Mouse (Mus musculus) gastrocnemius, postnatal 4 days (tissue): ENCODE results near the gene Tbc1d10b. TPM values are rescaled to one million over a fixed set of nuclear protein-coding genes. Genes with fewer than 3 reads are reported as not detected.
A peak's percentile ranks its signal among the peaks of the same experiment; 100 is the strongest.

Experiments
- DNase-seq, 2 experiments: peaks; one replicate each; pipeline ENCODE4 v3.0.0; 2021 to 2022; ENCODE audit warnings: low spot score in 2 of 2, mixed read lengths in 2 of 2
- total RNA-seq, 2 experiments: library from RNA; stranded (reverse); gene quantifications; 2 replicates each; pipeline ENCODE4 v1.2.3; 2021

Tbc1d10b gene
- total RNA-seq, 2 experiments from 2014 or later, result 48.0 to 51.7 TPM

GRCm38 (mm10) chr7:127225147-127225995 is 17.1 kb upstream of the Tbc1d10b start:
- no peak for DNase-seq

GRCm38 (mm10) chr7:127224616-127225015 is 16.3 kb upstream of the Tbc1d10b start:
- DNase-seq, result no peak

DNA sequence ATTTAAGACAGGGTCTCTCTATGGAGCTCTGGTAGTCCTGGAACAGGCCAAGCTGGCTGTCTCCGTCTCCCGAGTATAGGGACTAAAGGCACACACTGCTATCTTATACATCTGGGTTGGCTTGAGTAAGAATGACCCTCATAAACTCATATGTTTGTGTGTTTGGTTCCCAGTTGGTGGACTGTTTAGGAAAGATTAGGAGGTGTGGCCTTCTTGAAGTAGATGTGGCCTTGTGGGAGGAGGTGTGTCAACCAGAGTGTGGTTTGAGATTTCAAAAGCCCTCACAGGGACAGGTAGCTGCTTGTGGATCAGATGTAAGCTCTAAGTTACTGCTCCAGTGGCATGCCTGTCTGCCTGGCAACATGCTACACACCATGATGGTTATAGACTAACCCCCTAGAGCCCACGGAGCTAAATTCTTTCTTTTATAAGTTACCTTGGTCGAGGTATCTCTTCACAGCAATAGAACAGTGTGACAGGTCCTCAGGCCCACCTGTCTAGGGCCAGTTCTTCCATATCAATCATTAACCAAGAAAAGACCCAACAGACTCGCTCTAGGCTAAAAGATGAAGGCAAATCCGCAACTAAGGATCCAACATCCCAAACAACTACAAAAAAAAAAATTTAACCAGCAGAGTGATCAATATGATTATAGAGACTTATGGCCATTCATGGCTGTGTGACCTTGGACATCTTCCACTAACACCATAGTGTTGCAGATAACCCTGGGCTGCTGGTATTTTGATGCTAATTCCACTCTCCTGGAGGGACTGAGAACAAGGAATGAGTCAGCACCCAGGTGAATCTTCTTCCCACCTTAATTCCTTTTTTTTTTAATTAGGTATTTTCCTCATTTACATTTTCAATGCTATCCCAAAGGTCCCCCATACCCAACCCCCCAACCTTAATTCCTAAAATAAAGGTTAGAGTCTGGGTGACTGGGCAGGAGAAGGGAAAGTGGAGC is 15.5 kb upstream of the Tbc1d10b start:
- DNase-seq, result no peak

DNA sequence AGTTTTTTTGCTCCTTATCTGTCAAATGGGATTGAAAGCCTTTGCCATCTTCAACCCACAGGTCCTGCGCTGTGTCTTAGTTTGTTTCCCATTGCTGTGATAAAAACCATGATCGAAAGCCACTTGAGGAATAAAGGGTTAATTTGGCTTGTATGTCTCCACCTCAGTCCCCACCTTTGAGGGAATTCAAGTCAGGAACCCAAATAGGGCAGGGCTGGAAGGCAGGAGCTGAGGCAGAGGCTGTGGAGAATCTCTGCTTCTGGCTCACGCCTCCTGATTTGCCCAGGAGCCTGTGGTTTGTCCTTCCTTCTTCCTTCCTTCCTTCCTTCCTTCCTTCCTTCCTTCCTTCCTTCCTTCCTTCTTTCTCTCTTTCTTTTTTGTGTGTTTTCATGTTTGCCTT is 14.8 kb upstream of the Tbc1d10b start:
- DNase-seq, result no peak

DNA sequence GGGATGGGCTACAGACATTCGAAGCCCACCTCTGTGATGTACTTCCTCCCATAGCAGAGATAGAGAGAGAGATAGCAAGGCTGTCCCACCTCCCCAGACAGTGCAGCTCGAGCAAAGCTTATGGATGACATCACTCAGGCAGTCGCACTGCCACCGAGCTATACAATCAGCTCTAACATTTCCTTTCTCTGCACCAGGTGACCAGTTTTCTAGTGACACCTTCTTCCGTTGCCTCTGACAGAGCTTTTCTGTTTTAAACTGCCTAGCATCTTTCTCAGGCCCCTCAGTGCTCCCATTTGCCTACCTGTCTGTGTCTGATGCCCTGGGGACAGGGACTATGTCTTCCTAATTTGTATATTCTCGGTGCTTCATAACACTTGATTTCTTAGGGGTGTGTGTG is 12.2 kb upstream of the Tbc1d10b start:
- DNase-seq, result no peak

- no peak for DNase-seq
These were observed 10.4 kb upstream of the Tbc1d10b start for GRCm38 (mm10) chr7:127218670-127219069.

DNA sequence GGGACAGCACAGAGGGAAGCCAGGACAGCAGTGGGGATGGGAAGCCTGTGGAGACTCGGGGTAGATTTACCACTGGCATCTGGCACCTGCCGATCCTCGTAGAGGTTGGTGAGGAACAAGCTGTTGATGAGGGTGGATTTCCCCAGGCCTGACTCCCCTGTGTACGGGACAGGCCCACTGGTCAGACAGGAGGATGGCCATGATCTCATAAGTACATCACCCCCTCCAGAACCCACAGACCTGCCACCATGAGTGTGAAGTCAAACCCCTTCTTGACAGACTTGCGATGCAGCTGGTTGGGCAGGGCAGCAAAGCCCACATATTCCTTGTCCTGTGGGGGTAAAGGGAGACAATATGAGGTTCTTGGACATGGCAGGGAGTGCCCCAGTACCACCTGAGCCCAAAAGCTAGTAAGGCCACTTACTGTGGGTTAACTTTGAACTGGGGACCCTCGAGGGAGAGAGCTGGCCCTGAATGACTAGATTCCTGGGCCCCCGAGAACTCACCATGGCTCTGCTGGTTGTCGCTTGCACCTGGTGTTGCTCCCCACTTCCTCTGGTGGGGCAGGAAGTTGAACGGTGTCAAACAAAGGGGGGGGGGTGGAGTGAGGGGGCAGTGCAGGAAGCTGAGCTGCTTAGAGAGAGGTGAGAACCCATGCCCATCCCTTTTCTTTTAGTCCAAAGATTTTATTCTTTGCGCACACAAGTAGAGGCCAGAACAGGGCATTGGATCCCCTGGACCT is 9.8 kb upstream of the Tbc1d10b start:
- no peak for DNase-seq

DNA sequence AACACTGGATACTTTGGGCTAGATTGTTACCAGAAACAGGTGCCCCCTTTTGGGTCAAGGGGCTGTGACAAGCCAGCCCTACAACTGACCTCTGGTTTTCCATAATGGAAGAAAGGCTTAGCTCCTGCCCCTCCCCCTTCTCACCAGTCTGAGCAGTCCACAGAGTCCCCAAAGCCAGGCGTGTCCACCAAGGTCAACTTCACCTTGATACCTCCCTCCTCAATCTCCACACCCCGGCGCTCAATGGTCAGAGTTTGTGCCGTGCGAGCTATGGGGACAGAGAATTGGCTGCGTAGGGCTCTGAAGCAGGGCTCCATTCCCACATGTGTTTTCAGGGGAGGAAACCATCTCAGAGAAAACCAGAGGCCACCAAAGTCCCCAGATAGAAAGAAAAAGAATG is 9.2 kb upstream of the Tbc1d10b start:
- no peak for DNase-seq

DNA sequence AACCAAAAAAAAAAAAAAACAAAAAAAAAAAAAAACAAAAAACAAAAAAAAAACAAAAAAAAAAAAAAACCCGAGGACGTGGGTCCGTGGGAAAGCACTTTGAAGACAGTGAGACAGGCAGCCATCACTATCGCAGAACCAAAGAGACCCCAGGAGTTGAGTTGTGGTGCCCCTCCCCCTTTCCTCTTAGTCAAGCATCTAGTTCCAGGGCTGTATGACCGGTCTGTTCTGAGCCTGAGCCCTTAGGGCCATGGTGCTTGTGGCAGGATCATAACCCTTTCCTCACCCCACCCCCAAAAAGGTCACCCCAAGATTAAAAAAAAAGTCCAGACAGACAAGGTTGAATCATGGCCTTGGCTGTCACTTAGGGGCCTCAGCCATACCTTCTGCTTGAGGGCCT is 8.0 kb upstream of the Tbc1d10b start:
- no peak for DNase-seq

DNA sequence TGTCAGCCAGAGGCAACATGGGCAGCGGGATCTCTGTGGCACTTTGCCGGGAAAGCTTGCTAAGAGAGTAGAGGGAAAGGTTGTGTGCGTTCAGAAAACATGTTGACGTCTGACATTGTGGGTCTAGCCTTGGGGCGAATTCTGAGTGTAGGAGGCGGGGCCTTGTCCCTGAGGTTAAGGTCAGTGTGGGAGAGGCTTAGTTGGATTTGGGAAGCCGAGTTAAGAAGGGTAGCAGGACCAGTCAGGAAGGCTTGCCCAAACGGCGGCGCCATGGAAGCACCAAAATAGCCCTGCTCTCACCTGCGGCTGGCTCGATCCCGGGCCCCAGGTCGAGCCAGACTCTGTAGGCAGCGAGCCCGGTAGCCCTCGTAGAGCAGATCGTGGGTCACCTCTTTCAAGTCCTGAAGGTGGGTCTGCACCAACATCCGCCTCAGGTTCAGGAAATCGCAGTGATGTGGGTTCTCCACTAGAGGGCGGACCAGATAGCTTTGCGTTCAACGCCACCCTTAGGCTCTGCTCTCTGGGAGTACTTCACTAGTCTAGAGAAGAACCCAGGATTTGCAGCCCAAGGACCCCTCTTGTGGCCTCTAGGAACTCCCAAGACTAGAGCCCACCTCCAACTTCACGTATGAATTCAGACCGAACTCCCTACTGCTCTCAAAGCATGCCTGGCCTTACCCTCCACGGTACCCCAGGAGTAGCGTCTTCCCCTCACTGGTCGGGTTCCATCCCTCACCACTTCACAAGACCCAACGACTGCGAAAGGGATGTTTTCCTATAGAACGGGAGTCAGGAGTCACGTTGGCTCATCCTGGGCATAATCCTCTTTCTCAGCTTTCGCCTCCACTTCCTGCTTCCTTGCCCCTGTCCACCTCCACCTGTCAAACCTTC is 7.0 kb upstream of the Tbc1d10b start:
- DNase-seq, result peak in 1 of 2 experiments; percentile 54

DNA sequence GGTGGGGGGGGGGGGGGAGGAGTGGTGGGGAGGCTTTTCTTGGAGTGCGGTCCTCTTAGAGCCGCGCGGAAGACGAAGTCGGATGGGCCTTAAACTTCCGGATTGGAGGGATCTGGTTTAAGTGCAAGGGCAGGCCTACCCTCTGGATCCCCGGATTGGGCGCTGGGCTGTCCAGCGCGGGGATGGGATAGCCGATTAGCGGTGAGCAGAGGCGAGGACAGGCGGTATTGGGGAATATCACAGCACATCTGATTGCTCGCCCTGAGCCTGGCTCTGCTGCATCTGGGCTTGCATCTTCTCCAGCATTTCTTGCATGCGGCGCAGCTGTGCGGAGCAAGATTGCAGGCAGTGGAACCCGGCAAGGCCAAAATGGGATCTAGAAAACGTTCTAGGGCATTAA is 6.3 kb upstream of the Tbc1d10b start:
- peak in 1 of 2 experiments; percentile 47 for DNase-seq

DNA sequence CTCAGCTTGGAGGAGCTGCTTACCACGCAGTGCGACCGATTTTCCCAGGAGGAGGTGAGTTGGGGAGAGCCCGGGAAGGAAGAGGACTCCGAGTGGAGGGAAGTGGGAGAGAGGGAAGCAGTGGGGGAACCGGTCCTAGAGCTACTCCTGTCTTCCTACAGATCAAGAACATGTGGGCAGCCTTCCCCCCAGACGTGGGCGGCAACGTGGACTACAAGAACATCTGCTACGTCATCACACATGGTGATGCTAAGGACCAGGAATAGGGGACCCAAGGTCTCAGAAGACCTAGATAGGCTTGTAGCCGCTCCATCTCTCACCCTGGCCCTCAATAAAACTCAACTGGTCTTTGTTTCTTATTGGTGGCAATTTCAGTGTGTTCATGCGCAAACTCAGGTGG is 5.7 kb upstream of the Tbc1d10b start:
- no peak for DNase-seq

- peak in 1 of 2 experiments; percentile 25 for DNase-seq
These were observed 5.2 kb upstream of the Tbc1d10b start for GRCm38 (mm10) chr7:127213485-127213884.

GRCm38 (mm10) chr7:127212432-127213250 is 4.4 kb upstream of the Tbc1d10b start:
- DNase-seq, result peak in 1 of 2 experiments; percentile 31

DNA sequence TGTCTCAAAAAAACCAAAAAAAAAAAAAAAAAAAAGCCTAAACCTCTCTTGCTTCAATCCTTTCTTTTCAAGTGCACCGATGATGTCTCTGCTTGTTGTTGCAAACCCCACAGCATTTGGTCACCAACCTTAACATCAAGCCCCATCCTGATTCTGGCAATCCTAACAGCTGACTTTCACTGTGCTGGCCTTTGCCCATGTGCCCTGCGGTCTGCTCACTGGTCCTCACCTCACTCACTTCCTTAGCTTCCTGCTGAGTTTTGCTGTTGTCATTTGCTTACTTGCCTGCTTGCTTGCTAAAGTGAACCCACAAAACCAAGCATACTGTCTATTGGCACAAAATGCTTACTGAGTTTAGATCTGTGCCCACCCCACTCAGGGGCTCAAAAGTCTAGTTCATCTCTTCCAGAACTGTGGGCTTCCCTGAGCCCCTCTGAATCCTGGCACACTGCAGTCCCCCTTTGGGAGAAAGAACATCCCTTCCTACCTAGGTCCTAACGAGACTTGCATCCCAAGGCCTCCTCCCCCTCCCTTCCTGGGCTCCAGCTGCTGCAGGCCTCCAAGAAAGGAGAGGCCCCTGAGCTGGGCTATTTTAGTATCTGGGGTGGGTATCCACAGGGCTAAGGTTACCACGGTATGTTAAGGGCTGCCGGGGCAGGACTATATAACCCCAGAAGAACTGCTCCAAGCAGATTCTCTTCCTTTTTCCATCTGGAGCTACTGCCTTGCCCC is 2.9 kb upstream of the Tbc1d10b start:
- DNase-seq, result peak in 1 of 2 experiments; percentile 24

GRCm38 (mm10) chr7:127210266-127210665 is 2.0 kb upstream of the Tbc1d10b start:
- DNase-seq, result no peak

- no peak for DNase-seq
These were observed 1.6 kb upstream of the Tbc1d10b start for GRCm38 (mm10) chr7:127209851-127210250.
